Mouse (Mus musculus): ENCODE measurements around the gene Wdhd1.

Gene Wdhd1

GRCm38 (mm10) chr14:47281535-47281934, 4.9 kb upstream of the Wdhd1 start:
- no peak for DNase-seq (ENCODE audit: low spot score in 2 of 2)

GRCm38 (mm10) chr14:47279058-47279457, 2.4 kb upstream of the Wdhd1 start:
- no peak for DNase-seq (ENCODE audit: low spot score in 2 of 2)

GRCm38 (mm10) chr14:47276036-47276603, 537 bp downstream of the Wdhd1 start:
- DNase-seq (ENCODE audit: low spot score in 2 of 2): peak; percentile 11 to 13

- DNase-seq (ENCODE audit: low spot score in 2 of 2): no peak
These were observed 1.2 kb downstream of the Wdhd1 start for GRCm38 (mm10) chr14:47275417-47275816.

- no peak for DNase-seq (ENCODE audit: low spot score in 2 of 2)
These were observed 2.9 kb downstream of the Wdhd1 start for GRCm38 (mm10) chr14:47273751-47274150.

- DNase-seq (ENCODE audit: low spot score in 2 of 2): no peak
These were observed 7.0 kb downstream of the Wdhd1 start for GRCm38 (mm10) chr14:47269706-47270105.

GRCm38 (mm10) chr14:47269056-47269455, 7.6 kb downstream of the Wdhd1 start:
- DNase-seq (ENCODE audit: low spot score in 2 of 2): no peak

- DNase-seq (ENCODE audit: low spot score in 2 of 2): no peak
These were observed 10.8 kb downstream of the Wdhd1 start for GRCm38 (mm10) chr14:47265829-47266228.

- no peak for DNase-seq (ENCODE audit: low spot score in 2 of 2)
These were observed 11.8 kb downstream of the Wdhd1 start for GRCm38 (mm10) chr14:47264866-47265265.

GRCm38 (mm10) chr14:47249839-47250238, 26.8 kb downstream of the Wdhd1 start:
- no peak for DNase-seq (ENCODE audit: low spot score in 2 of 2)

- no peak for DNase-seq (ENCODE audit: low spot score in 2 of 2)
These were observed 33.9 kb downstream of the Wdhd1 start for GRCm38 (mm10) chr14:47242753-47243152.

- no peak for DNase-seq (ENCODE audit: low spot score in 2 of 2)
These were observed 35.6 kb downstream of the Wdhd1 start for GRCm38 (mm10) chr14:47241046-47241445.

- no peak for DNase-seq (ENCODE audit: low spot score in 2 of 2)
These were observed 36.1 kb downstream of the Wdhd1 start for GRCm38 (mm10) chr14:47240600-47240999.

GRCm38 (mm10) chr14:47237286-47237685, 39.4 kb downstream of the Wdhd1 start:
- no peak for DNase-seq (ENCODE audit: low spot score in 2 of 2)

- DNase-seq (ENCODE audit: low spot score in 2 of 2): no peak
These were observed 40.2 kb downstream of the Wdhd1 start for GRCm38 (mm10) chr14:47236491-47236890.

- DNase-seq (ENCODE audit: low spot score in 2 of 2): no peak
These were observed 42.0 kb downstream of the Wdhd1 start for GRCm38 (mm10) chr14:47234526-47235250.

- no peak for DNase-seq (ENCODE audit: low spot score in 2 of 2)
These were observed 42.6 kb downstream of the Wdhd1 start for GRCm38 (mm10) chr14:47234032-47234431.

- DNase-seq (ENCODE audit: low spot score in 2 of 2): no peak
These were observed 43.1 kb downstream of the Wdhd1 start for GRCm38 (mm10) chr14:47233602-47234001.

GRCm38 (mm10) chr14:47229796-47230376, 46.8 kb downstream of the Wdhd1 start:
- no peak for DNase-seq (ENCODE audit: low spot score in 2 of 2)

GRCm38 (mm10) chr14:47225931-47226330, 50.7 kb downstream of the Wdhd1 start:
- DNase-seq (ENCODE audit: low spot score in 2 of 2): no peak

GRCm38 (mm10) chr14:47224476-47225325, 52.0 kb downstream of the Wdhd1 start:
- peak; percentile 41 to 44 for DNase-seq (ENCODE audit: low spot score in 2 of 2)

Measured in thymus, postnatal 10 days (tissue).